Comparison of ENCODE assay signal across 8 mouse cellular contexts in genomic region chr15:97750697-97751096, GRCm38 (mm10). TPM values are rescaled to one million over a fixed set of nuclear protein-coding genes. Genes with fewer than 3 reads are reported as not detected.
A peak's percentile ranks its signal among the peaks of the same experiment; 100 is the strongest.
DNase-seq lines count a peak whose midpoint lies in the region; ATAC-seq and TF ChIP-seq lines count a peak whose summit lies in the region.

No protein-coding gene starts in this region.

- H3K4me2 ChIP-seq in embryonic facial prominence, embryonic 14.5 days (ENCODE audit: low read depth, low read length): 0 out of 2 replicates have a peak overlapping the region, but pooled peaks have one; percentile 1
- no peak overlapping the region; the same call in 1 of the 2 replicates for H3K4me2 ChIP-seq in heart, postnatal 0 days (ENCODE audit: low read depth, low read length)
- H3K4me2 ChIP-seq in lung, embryonic 16.5 days (ENCODE audit: low read depth, low read length): peak overlapping the region; percentile 29

- no peak for TF ChIP-seq EP300 in heart, postnatal 0 days (IDR thresholded peaks at IDR 0.05; ENCODE audit: low read depth)

- H3K36me3 ChIP-seq in embryonic facial prominence, embryonic 14.5 days (ENCODE audit: control insufficient read depth, insufficient read depth, low read length): no peaks in the 10 kb centered on the region
- peaks cover 12% of the 10 kb centered on the region for H3K36me3 ChIP-seq in heart, postnatal 0 days (replicated peaks; ENCODE audit: control insufficient read depth, insufficient read depth, low read length)
- H3K36me3 ChIP-seq in lung, embryonic 16.5 days (ENCODE audit: control insufficient read depth, insufficient read depth, low read length): peaks cover 3% of the 10 kb centered on the region; the same call in 1 of the 2 replicates

- peak; percentile 90 for DNase-seq in 3134 (ENCODE audit: extremely low read depth, insufficient read length, low spot score)
- peak; percentile 84 for DNase-seq in adrenal gland, adult (ENCODE audit: inconsistent age in 2 of 2, low spot score in 1 of 2)
- peak; percentile 96 for DNase-seq in embryonic facial prominence, embryonic 14.5 days (ENCODE audit: low spot score)
- DNase-seq in heart, postnatal 0 days (ENCODE audit: low spot score): peak; percentile 72
- DNase-seq in large intestine, adult 2 months (ENCODE audit: low read depth, low spot score): peak; percentile 29
- peak; percentile 67 for DNase-seq in thymus, postnatal 0 days (ENCODE audit: low spot score)

- no peak overlapping the region for H3K4me3 ChIP-seq in embryonic facial prominence, embryonic 14.5 days (ENCODE audit: low read depth, low read length)
- no peak overlapping the region for H3K4me3 ChIP-seq in heart, postnatal 0 days (ENCODE audit: low read depth, low read length)
- H3K4me3 ChIP-seq in lung, embryonic 16.5 days (ENCODE audit: low read length): no peak overlapping the region
- no peak overlapping the region for H3K4me3 ChIP-seq in olfactory bulb, adult 2 months (ENCODE audit: insufficient read depth, low read depth, low read length)

- peaks cover 29% of the 10 kb centered on the region for H3K4me1 ChIP-seq in embryonic facial prominence, embryonic 14.5 days (ENCODE audit: control insufficient read depth, insufficient read depth, low read length)
- peaks cover 40% of the 10 kb centered on the region for H3K4me1 ChIP-seq in heart, postnatal 0 days (ENCODE audit: control insufficient read depth, insufficient read depth)
- peaks cover 14% of the 10 kb centered on the region for H3K4me1 ChIP-seq in lung, embryonic 16.5 days (replicated peaks; ENCODE audit: control insufficient read depth, insufficient read depth, low read length)
- peaks cover 30% of the 10 kb centered on the region for H3K4me1 ChIP-seq in olfactory bulb, adult 2 months (ENCODE audit: control insufficient read depth, insufficient read depth, low read length)

- peak; percentile 93 for ATAC-seq in embryonic facial prominence, embryonic 14.5 days (ENCODE audit: low read depth)
- ATAC-seq in heart, postnatal 0 days (ENCODE audit: insufficient read depth, low read depth): peak; percentile 82
- peak; percentile 96 for ATAC-seq in lung, embryonic 16.5 days (ENCODE audit: low read depth)

- no peaks in the 10 kb centered on the region for H3K9me3 ChIP-seq in embryonic facial prominence, embryonic 14.5 days (ENCODE audit: control insufficient read depth, low read length)
- no peaks in the 10 kb centered on the region for H3K9me3 ChIP-seq in heart, postnatal 0 days (replicated peaks; ENCODE audit: control insufficient read depth, low read length)
- H3K9me3 ChIP-seq in lung, embryonic 16.5 days (ENCODE audit: control insufficient read depth, low read length): no peaks in the 10 kb centered on the region

- 16% methylated on average over 12 of the region's 12 CpGs for whole genome bisulfite sequencing in embryonic facial prominence, embryonic 14.5 days
- WGBS in heart, postnatal 0 days: 3% methylated on average over 12 of the region's 12 CpGs
- 8% methylated on average over 12 of the region's 12 CpGs for WGBS in large intestine, adult 2 months
- 5% methylated on average over 12 of the region's 12 CpGs for WGBS in lung, embryonic 16.5 days
- 19% methylated on average over 12 of the region's 12 CpGs for WGBS in olfactory bulb, adult 2 months

- peak overlapping the region; percentile 74 for H3K27ac ChIP-seq in embryonic facial prominence, embryonic 14.5 days (replicated peaks; ENCODE audit: low read depth, low read length)
- H3K27ac ChIP-seq in heart, postnatal 0 days (ENCODE audit: low read depth): peak overlapping the region; percentile 28; the same call in 1 of the 2 replicates
- peak overlapping the region; percentile 33 for H3K27ac ChIP-seq in lung, embryonic 16.5 days (ENCODE audit: low read length)
- peak overlapping the region; percentile 57; the same call in 1 of the 2 replicates for H3K27ac ChIP-seq in olfactory bulb, adult 2 months (ENCODE audit: insufficient read depth, low read depth, low read length)

- TF ChIP-seq CTCF in heart, postnatal 0 days (IDR thresholded peaks at IDR 0.05; ENCODE audit: low read depth): no peak
- no peak for TF ChIP-seq CTCF in olfactory bulb, adult 2 months (IDR thresholded peaks at IDR 0.05; ENCODE audit: insufficient read depth, low read depth, low read length)

- no peak overlapping the region for H3K9ac ChIP-seq in embryonic facial prominence, embryonic 14.5 days (ENCODE audit: low read depth, low read length)
- no peak overlapping the region for H3K9ac ChIP-seq in heart, postnatal 0 days (replicated peaks; ENCODE audit: low read depth, low read length)
- H3K9ac ChIP-seq in lung, embryonic 16.5 days (ENCODE audit: low read length): peak overlapping the region; percentile 8

- no peak for TF ChIP-seq POLR2A in olfactory bulb, adult 2 months (IDR thresholded peaks at IDR 0.05; ENCODE audit: insufficient read depth, low read depth, low read length)

- no peaks in the 10 kb centered on the region for H3K27me3 ChIP-seq in embryonic facial prominence, embryonic 14.5 days (replicated peaks; ENCODE audit: control insufficient read depth, insufficient read depth, low read length)
- H3K27me3 ChIP-seq in heart, postnatal 0 days (ENCODE audit: control insufficient read depth, insufficient read depth, low read length): no peaks in the 10 kb centered on the region
- no peaks in the 10 kb centered on the region for H3K27me3 ChIP-seq in lung, embryonic 16.5 days (ENCODE audit: control insufficient read depth, insufficient read depth, low read depth, low read length)

RNA-seq across cellular contexts. Expression of gene Rapgef3, which starts 17.1 kb away (rescaled TPM):
- 8.0 and 8.3 TPM in 2 replicates for polyA plus RNA-seq in embryonic facial prominence, embryonic 14.5 days (2014; fragmentation: Nextera tagmentation; extraction: Ambion mirVana)
- total RNA-seq in heart, postnatal 0 days (2014; rRNA removed; ENCODE audit: low replicate concordance): 51.6 and 57.8 TPM in 2 replicates
- polyA plus RNA-seq in heart, postnatal 0 days (2015; fragmentation: Nextera tagmentation; extraction: Ambion mirVana): 15.5 and 17.6 TPM in 2 replicates
- 16.3 and 18.9 TPM in 2 replicates for polyA plus RNA-seq in large intestine, adult 2 months (2012; rRNA removed)
- 20.8 and 22.7 TPM in 2 replicates for polyA plus RNA-seq in lung, embryonic 16.5 days (2015; fragmentation: Nextera tagmentation; extraction: Ambion mirVana)
- not detected in 2 replicates for polyA plus RNA-seq in olfactory bulb, adult 2 months (2012; ENCODE audit: insufficient read depth, insufficient read length, low replicate concordance, missing spikeins)
- polyA plus RNA-seq in thymus, postnatal 0 days (2015; fragmentation: Nextera tagmentation; extraction: Ambion mirVana): 61.7 and 72.6 TPM in 2 replicates

RNA-seq across cellular contexts. Expression of gene Endou, which starts 19.6 kb away (rescaled TPM):
- polyA plus RNA-seq in embryonic facial prominence, embryonic 14.5 days (2014; fragmentation: Nextera tagmentation; extraction: Ambion mirVana): 4.1 and 6.2 TPM in 2 replicates
- 0.95 and 1.3 TPM in 2 replicates for total RNA-seq in heart, postnatal 0 days (2014; rRNA removed; ENCODE audit: low replicate concordance)
- polyA plus RNA-seq in heart, postnatal 0 days (2015; fragmentation: Nextera tagmentation; extraction: Ambion mirVana): 5.1 and 5.6 TPM in 2 replicates
- 0.66 and 0.99 TPM in 2 replicates for polyA plus RNA-seq in large intestine, adult 2 months (2012; rRNA removed)
- polyA plus RNA-seq in lung, embryonic 16.5 days (2015; fragmentation: Nextera tagmentation; extraction: Ambion mirVana): 0.55 and 1.6 TPM in 2 replicates
- polyA plus RNA-seq in olfactory bulb, adult 2 months (2012; ENCODE audit: insufficient read depth, insufficient read length, low replicate concordance, missing spikeins): not detected in 2 replicates
- 159 and 186 TPM in 2 replicates for polyA plus RNA-seq in thymus, postnatal 0 days (2015; fragmentation: Nextera tagmentation; extraction: Ambion mirVana)

RNA-seq across cellular contexts. Expression of gene Slc48a1, which starts 27.6 kb away (rescaled TPM):
- polyA plus RNA-seq in embryonic facial prominence, embryonic 14.5 days (2014; fragmentation: Nextera tagmentation; extraction: Ambion mirVana): 37.5 and 41.9 TPM in 2 replicates
- total RNA-seq in heart, postnatal 0 days (2014; rRNA removed; ENCODE audit: low replicate concordance): 56.5 and 76.1 TPM in 2 replicates
- polyA plus RNA-seq in heart, postnatal 0 days (2015; fragmentation: Nextera tagmentation; extraction: Ambion mirVana): 90.9 and 92.1 TPM in 2 replicates
- 26.5 and 27.4 TPM in 2 replicates for polyA plus RNA-seq in large intestine, adult 2 months (2012; rRNA removed)
- polyA plus RNA-seq in lung, embryonic 16.5 days (2015; fragmentation: Nextera tagmentation; extraction: Ambion mirVana): 46.8 and 49.5 TPM in 2 replicates
- polyA plus RNA-seq in olfactory bulb, adult 2 months (2012; ENCODE audit: insufficient read depth, insufficient read length, low replicate concordance, missing spikeins): not detected in 2 replicates
- 44.5 and 48.3 TPM in 2 replicates for polyA plus RNA-seq in thymus, postnatal 0 days (2015; fragmentation: Nextera tagmentation; extraction: Ambion mirVana)

RNA-seq across cellular contexts. Expression of gene Rpap3, which starts 45.1 kb away (rescaled TPM):
- 25.4 and 29.6 TPM in 2 replicates for polyA plus RNA-seq in embryonic facial prominence, embryonic 14.5 days (2014; fragmentation: Nextera tagmentation; extraction: Ambion mirVana)
- total RNA-seq in heart, postnatal 0 days (2014; rRNA removed; ENCODE audit: low replicate concordance): 14.7 and 23.0 TPM in 2 replicates
- polyA plus RNA-seq in heart, postnatal 0 days (2015; fragmentation: Nextera tagmentation; extraction: Ambion mirVana): 18.5 and 19.5 TPM in 2 replicates
- 2.4 and 3.3 TPM in 2 replicates for polyA plus RNA-seq in large intestine, adult 2 months (2012; rRNA removed)
- polyA plus RNA-seq in lung, embryonic 16.5 days (2015; fragmentation: Nextera tagmentation; extraction: Ambion mirVana): 20.5 and 25.2 TPM in 2 replicates
- polyA plus RNA-seq in olfactory bulb, adult 2 months (2012; ENCODE audit: insufficient read depth, insufficient read length, low replicate concordance, missing spikeins): not detected in 2 replicates
- 31.1 and 31.7 TPM in 2 replicates for polyA plus RNA-seq in thymus, postnatal 0 days (2015; fragmentation: Nextera tagmentation; extraction: Ambion mirVana)

Comparison
In these comparisons a context has a peak if more than half of its experiments do, and no peak if none do; other contexts are left out.
1. DNase-seq: peak in every context shown above with its lines; median percentile 96 in embryonic facial prominence, embryonic 14.5 days; 90 in 3134; 84 in adrenal gland, adult; 72 in heart, postnatal 0 days; 67 in thymus, postnatal 0 days; 29 in large intestine, adult 2 months.
2. RNA of gene Endou, which starts 19.6 kb away (polyA plus RNA-seq): 159 to 186 TPM in thymus, postnatal 0 days and not detected in olfactory bulb, adult 2 months; 5.1 to 5.6 TPM in heart, postnatal 0 days, 4.1 to 6.2 TPM in embryonic facial prominence, embryonic 14.5 days, 0.66 to 0.99 TPM in large intestine, adult 2 months and 0.55 to 1.6 TPM in lung, embryonic 16.5 days; every median in the first group is over 10 times any median in the second.
3. Peak in every context shown above with its lines, with median percentiles within 50 percentile points of each other: ATAC-seq and H3K27ac ChIP-seq.